Mouse (Mus musculus): ENCODE data around the gene Sptssb. TPM values are rescaled to one million over a fixed set of nuclear protein-coding genes. Genes with fewer than 3 reads are reported as not detected.

The Sptssb gene
- polyA plus RNA-seq, 1 experiment, result not detected

DNA sequence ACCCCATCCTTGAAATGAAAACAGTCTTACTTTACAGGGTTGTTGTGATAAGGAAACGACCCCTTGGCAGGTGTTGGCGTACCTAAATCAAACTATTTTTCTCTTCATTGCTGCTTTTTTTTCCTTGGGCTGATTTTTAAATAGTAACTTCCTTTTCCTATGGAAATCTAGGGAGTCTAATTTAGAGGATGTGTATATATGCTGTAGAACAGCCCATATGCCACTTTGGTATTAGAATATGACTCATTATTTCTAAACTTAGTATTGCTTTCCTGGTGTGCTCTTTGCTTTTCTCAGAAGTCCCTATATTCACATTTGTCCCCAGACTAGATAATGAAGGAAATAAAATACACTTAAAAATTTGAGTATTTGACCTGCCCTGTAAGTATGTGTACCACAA lies 17.8 kb upstream of the Sptssb start:
- DNase-seq (ENCODE audit: low read depth in 1 of 2, low spot score in 2 of 2), result no peak
- Histone ChIP-seq H3K27ac (ENCODE audit: insufficient read depth, low read length) (no peak overlapping the region), H3K36me3 (ENCODE audit: control insufficient read depth, insufficient read depth, low read length) (no peaks in the 10 kb centered on the region), H3K27me3 (ENCODE audit: control insufficient read depth, insufficient read depth, low read length) (no peaks in the 10 kb centered on the region), H3K4me1 (ENCODE audit: control insufficient read depth, insufficient read depth, insufficient read length) (no peaks in the 10 kb centered on the region), H3K4me3 (ENCODE audit: extremely low read depth, insufficient read depth, insufficient read length) (no peak overlapping the region)
- TF ChIP-seq POLR2A (IDR thresholded peaks at IDR 0.05; ENCODE audit: low read depth, low read length), result no peak
- TF ChIP-seq CTCF (IDR thresholded peaks at IDR 0.05; ENCODE audit: extremely low read depth, insufficient read depth, insufficient read length, insufficient replicate concordance), result no peak
- 84% methylated on average over 2 of the region's 2 CpGs for WGBS

DNA sequence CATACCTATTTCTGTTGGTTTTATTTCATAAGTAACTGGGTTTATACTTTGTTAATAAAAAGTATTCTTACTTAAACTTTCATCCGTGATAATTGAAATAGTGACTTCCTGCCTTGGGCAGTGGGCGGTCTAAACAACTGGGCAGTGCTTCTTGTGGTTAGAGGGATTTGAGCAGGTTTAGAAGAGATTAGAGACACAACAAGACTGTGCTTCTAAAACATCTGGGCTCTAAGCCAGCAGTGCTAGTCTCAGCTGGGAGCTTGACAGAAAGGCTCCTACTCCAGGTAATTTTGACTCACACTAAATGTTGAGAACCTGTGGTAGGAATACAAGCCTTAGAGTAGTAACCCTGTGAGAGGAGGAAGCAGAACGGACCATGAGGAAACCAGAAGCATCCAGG lies 15.0 kb upstream of the Sptssb start:
- no peak for DNase-seq (ENCODE audit: low read depth in 1 of 2, low spot score in 2 of 2)
- H3K36me3 ChIP-seq (ENCODE audit: control insufficient read depth, insufficient read depth, low read length), result no peaks in the 10 kb centered on the region
- TF ChIP-seq POLR2A (IDR thresholded peaks at IDR 0.05; ENCODE audit: low read depth, low read length) (no peak), CTCF (IDR thresholded peaks at IDR 0.05; ENCODE audit: extremely low read depth, insufficient read depth, insufficient read length, insufficient replicate concordance) (no peak)
- H3K27me3 ChIP-seq (ENCODE audit: control insufficient read depth, insufficient read depth, low read length), result no peaks in the 10 kb centered on the region
- H3K4me1 ChIP-seq (ENCODE audit: control insufficient read depth, insufficient read depth, insufficient read length), result no peaks in the 10 kb centered on the region
- WGBS, result 17% methylated on average over 3 of the region's 3 CpGs
- H3K4me3 ChIP-seq (ENCODE audit: extremely low read depth, insufficient read depth, insufficient read length), result no peak overlapping the region
- no peak overlapping the region for H3K27ac ChIP-seq (ENCODE audit: insufficient read depth, low read length)

DNA sequence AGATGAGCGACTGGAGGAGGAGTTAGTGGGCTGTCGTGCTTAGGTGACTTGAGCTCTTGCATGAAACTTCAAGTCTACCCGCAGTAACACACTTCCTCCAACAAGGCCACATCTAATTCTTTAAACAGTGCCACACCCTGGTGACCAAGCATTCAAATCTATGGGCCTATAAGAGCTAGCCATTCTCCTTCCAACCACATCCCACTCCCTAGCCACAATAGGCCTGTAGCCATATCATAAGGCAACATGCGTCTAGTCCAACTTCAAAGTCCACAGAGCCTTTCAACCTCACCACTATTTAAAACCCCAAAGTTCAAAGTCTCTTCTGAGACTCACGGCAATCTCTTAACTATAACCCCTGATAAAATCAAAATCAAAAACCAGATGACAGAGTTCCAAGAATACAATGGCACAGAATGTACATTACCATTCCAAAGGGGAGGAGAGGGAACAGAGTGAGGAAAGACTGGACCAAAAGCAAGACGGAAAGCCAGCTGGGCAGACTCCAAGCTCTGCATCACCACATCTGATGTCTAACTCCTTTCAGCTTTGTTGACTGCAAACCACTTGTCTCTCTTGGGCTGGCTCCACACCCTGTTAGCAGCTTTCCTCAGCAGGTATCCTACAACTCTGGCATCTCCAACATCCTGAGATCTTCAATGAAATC lies 13.1 kb upstream of the Sptssb start:
- TF ChIP-seq POLR2A (IDR thresholded peaks at IDR 0.05; ENCODE audit: low read depth, low read length) (no peak), CTCF (IDR thresholded peaks at IDR 0.05; ENCODE audit: extremely low read depth, insufficient read depth, insufficient read length, insufficient replicate concordance) (no peak)
- WGBS, result 65% methylated on average over 6 of the region's 6 CpGs
- H3K27ac ChIP-seq (ENCODE audit: insufficient read depth, low read length), result no peak overlapping the region
- DNase-seq (ENCODE audit: low read depth in 1 of 2, low spot score in 2 of 2), result no peak
- H3K4me1 ChIP-seq (ENCODE audit: control insufficient read depth, insufficient read depth, insufficient read length), result no peaks in the 10 kb centered on the region
- H3K27me3 ChIP-seq (ENCODE audit: control insufficient read depth, insufficient read depth, low read length), result no peaks in the 10 kb centered on the region
- H3K4me3 ChIP-seq (ENCODE audit: extremely low read depth, insufficient read depth, insufficient read length), result no peak overlapping the region
- H3K36me3 ChIP-seq (ENCODE audit: control insufficient read depth, insufficient read depth, low read length), result no peaks in the 10 kb centered on the region

DNA sequence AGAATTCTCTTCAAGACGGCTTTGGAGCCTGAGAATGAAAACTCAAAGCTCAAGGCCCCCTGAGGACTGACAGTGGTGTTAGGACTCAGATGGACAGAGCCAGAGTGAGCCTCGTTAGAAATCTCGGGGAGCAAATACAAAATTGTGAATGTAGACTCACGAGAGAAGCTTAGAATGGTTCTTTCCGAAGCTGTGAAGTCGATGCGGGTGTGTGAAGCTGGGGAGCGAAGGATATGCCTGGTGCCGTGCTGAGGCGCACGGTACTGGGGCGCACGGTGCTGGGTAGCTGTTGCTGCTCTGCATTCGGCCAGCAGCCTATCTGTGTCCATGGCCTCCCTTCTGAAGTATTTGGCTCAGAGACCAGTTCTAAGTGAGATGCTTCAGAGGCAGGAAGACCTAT lies 11.4 kb upstream of the Sptssb start:
- TF ChIP-seq POLR2A (IDR thresholded peaks at IDR 0.05; ENCODE audit: low read depth, low read length), result no peak
- Histone ChIP-seq H3K27ac (ENCODE audit: insufficient read depth, low read length) (no peak overlapping the region), H3K36me3 (ENCODE audit: control insufficient read depth, insufficient read depth, low read length) (no peaks in the 10 kb centered on the region), H3K4me3 (ENCODE audit: extremely low read depth, insufficient read depth, insufficient read length) (no peak overlapping the region), H3K4me1 (ENCODE audit: control insufficient read depth, insufficient read depth, insufficient read length) (no peaks in the 10 kb centered on the region), H3K27me3 (ENCODE audit: control insufficient read depth, insufficient read depth, low read length) (no peaks in the 10 kb centered on the region)
- DNase-seq (ENCODE audit: low read depth in 1 of 2, low spot score in 2 of 2), result no peak
- 89% methylated on average over 14 of the region's 14 CpGs for WGBS

DNA sequence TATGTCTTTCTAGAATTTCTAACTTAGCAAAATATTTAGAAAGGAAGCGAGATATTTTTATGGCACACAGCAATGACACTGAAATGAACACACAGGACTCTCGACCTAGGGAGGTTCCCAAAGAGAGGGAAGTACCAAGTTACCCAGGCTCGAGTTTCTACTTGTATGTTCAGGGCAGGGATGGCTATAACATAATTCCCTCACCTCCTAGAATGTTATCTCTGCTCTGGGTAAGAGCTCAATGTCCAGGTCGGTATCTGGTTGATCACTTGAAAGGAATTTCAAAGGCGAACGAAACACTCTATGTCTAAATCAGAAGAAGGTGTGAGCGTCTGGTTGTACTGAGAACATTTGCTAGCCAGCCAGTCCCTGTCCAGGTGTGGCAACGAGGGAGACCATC lies 10.0 kb upstream of the Sptssb start:
- Histone ChIP-seq H3K36me3 (ENCODE audit: control insufficient read depth, insufficient read depth, low read length) (no peaks in the 10 kb centered on the region), H3K4me3 (ENCODE audit: extremely low read depth, insufficient read depth, insufficient read length) (no peak overlapping the region), H3K27me3 (ENCODE audit: control insufficient read depth, insufficient read depth, low read length) (no peaks in the 10 kb centered on the region), H3K4me1 (ENCODE audit: control insufficient read depth, insufficient read depth, insufficient read length) (no peaks in the 10 kb centered on the region), H3K27ac (ENCODE audit: insufficient read depth, low read length) (no peak overlapping the region)
- WGBS, result 79% methylated on average over 8 of the region's 8 CpGs
- no peak for TF ChIP-seq CTCF (IDR thresholded peaks at IDR 0.05; ENCODE audit: extremely low read depth, insufficient read depth, insufficient read length, insufficient replicate concordance)
- no peak for TF ChIP-seq POLR2A (IDR thresholded peaks at IDR 0.05; ENCODE audit: low read depth, low read length)
- no peak for DNase-seq (ENCODE audit: low read depth in 1 of 2, low spot score in 2 of 2)

DNA sequence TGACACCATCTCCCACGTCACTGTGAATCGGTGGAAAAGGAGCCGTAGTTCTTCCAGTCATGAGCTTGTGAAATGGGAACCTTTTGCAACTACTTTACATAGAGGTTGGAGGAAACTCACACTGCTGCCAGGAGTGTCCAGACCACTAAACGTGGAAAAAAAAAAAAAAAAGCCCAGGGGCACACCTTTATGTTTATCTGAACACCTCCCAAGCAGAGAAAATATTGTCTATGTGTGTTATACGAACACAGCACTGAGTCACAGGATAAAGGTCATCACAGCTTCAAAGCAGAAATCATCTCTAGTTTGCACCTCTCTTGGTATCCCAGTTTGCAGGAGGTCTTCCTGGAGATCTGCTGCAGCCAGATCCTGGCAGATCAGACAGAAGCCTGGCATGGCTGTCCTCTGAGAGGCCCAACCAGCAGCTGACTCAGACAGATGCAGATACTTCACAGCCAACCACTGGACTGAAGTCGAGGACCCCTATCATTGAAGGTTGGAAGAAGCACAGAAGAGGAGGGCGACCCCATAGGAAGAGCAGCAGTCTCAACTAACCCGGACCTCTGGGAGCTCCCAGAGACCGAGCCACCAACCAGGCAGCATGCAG lies 2.2 kb upstream of the Sptssb start:
- TF ChIP-seq POLR2A (IDR thresholded peaks at IDR 0.05; ENCODE audit: low read depth, low read length) (no peak), CTCF (IDR thresholded peaks at IDR 0.05; ENCODE audit: extremely low read depth, insufficient read depth, insufficient read length, insufficient replicate concordance) (no peak)
- H3K36me3 ChIP-seq (ENCODE audit: control insufficient read depth, insufficient read depth, low read length), result no peaks in the 10 kb centered on the region
- DNase-seq (ENCODE audit: low read depth in 1 of 2, low spot score in 2 of 2), result no peak
- H3K4me1 ChIP-seq (ENCODE audit: control insufficient read depth, insufficient read depth, insufficient read length), result no peaks in the 10 kb centered on the region
- WGBS, result 42% methylated on average over 9 of the region's 9 CpGs
- H3K4me3 ChIP-seq (ENCODE audit: extremely low read depth, insufficient read depth, insufficient read length), result no peak overlapping the region
- no peak overlapping the region for H3K27ac ChIP-seq (ENCODE audit: insufficient read depth, low read length)
- peaks cover 2% of the 10 kb centered on the region; the same call in 1 of the 2 replicates for H3K27me3 ChIP-seq (ENCODE audit: control insufficient read depth, insufficient read depth, low read length)
